Mouse (Mus musculus) adrenal gland, adult (tissue): ENCODE data around the gene Vmn1r100.
"Not testable (repeated sequence)": the region's sequence is repeated elsewhere in the genome, so short reads cannot be mapped to it uniquely, and the experiment has no call there.

Experiments
- DNase-seq, 2 experiments: peaks; one replicate each; pipeline ENCODE4 v3.0.0; 2022 to 2023; ENCODE audit warnings: low spot score in 1 of 2; ENCODE audit not compliant: inconsistent age in 2 of 2

Gene Vmn1r100

DNA sequence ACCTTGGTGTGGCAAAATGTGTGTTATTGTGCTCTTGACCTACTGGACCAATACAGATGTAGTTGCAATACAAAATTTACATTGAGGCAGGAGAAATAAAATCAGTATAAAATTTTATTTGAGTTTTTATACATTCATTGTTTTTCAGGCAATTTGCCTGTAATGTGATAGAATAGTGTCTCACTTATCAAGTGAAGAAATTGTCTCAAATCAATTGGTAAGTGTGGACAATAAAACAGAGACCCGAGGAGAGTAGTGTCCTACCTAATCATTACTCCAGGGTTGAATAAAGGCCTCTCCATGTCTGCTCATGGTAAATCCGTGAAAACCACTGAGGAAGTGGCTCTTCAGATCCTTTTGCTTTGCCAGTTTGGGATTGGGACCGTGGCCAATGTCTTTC, at the start of gene Vmn1r100:
Gene Vmn1r100, plus strand, starts transcription at position 301 of the 400 bp plus-strand sequence.
- not testable (repeated sequence) for DNase-seq

DNA sequence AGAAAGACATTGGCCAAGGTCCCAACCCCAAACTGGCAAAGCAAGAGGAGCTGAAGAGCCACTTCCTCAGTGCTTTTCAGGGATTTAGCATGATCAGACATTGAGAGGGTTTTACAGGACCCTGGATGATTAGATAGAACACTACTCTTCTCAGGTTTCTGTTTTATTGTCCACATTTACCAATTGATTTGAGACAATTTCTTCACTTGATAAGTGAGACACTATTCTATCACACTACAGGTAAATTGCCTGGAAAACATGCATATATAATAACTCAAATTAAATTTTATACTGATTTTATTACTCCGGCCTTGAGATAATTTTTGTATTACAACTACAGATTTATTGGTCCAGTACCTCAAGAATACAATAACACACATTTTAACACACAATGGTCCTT, 42.4 kb upstream of the Vmn1r100 start, which contains the start of gene Gm5728:
Gene Gm5728, minus strand, starts transcription at position 101 of the 400 bp plus-strand sequence.
- not testable (repeated sequence) for DNase-seq

DNA sequence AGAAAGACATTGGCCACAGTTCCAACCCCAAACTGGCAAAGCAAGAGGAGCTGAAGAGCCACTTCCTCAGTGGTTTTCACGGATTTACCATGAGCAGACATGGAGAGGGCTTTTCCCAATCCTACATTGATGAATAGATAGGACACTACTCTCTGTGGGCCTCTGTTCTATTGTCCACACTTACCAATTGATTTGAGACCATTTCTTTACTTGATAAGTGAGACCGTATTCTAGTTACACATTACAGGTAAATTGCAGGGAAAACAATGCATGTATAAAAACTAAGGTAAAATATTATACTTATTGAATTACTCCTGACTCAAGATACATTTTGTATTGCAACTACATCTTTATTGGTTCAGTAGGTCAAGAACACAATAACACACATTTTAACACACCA, 24.8 kb downstream of the Vmn1r100 start, which contains the start of gene Vmn1r101:
Gene Vmn1r101, minus strand, starts transcription at position 101 of the 400 bp plus-strand sequence.
- DNase-seq = not testable (repeated sequence)
